Mouse (Mus musculus) embryo, embryonic 10.5 days (tissue): ENCODE measurements at regions not wholly inside any gene's neighbourhood (a gene's known extent, or its start where the extent isn't known, plus 50 kb on each side); places are given as distances from the start of the nearest gene placed in this dataset.

ENCODE experiments used
- DNase-seq: peaks from one replicate; pipeline ENCODE4 v3.0.0-alpha.2; 2015; ENCODE audit warnings: low spot score

- no peak for DNase-seq
Observed at GRCm38 (mm10) chr3:50761766-50762165, 318.4 kb upstream of the Slc7a11 start.

GRCm38 (mm10) chr3:50758106-50758505 lies 314.7 kb upstream of the Slc7a11 start:
- DNase-seq, result no peak

- no peak for DNase-seq
Observed at GRCm38 (mm10) chr3:50737173-50737572, 293.8 kb upstream of the Slc7a11 start.

GRCm38 (mm10) chr3:50719035-50719434 lies 275.6 kb upstream of the Slc7a11 start:
- no peak for DNase-seq

GRCm38 (mm10) chr3:50713463-50713862 lies 270.0 kb upstream of the Slc7a11 start:
- DNase-seq, result no peak

- peak; percentile 47 for DNase-seq
Observed at GRCm38 (mm10) chr3:50709415-50709989, 266.1 kb upstream of the Slc7a11 start.

GRCm38 (mm10) chr3:50706707-50707106 lies 263.3 kb upstream of the Slc7a11 start:
- no peak for DNase-seq

GRCm38 (mm10) chr3:50694904-50695680 lies 251.7 kb upstream of the Slc7a11 start:
- no peak for DNase-seq

- peak; percentile 8 for DNase-seq
Observed at GRCm38 (mm10) chr3:50694497-50694896, 251.1 kb upstream of the Slc7a11 start.

GRCm38 (mm10) chr3:50692306-50692705 lies 248.9 kb upstream of the Slc7a11 start:
- DNase-seq, result no peak

GRCm38 (mm10) chr3:50690750-50691149 lies 247.3 kb upstream of the Slc7a11 start:
- no peak for DNase-seq

- DNase-seq, result no peak
Observed at GRCm38 (mm10) chr3:50689375-50689774, 246.0 kb upstream of the Slc7a11 start.

- DNase-seq, result no peak
Observed at GRCm38 (mm10) chr3:50687755-50688154, 244.3 kb upstream of the Slc7a11 start.

- no peak for DNase-seq
Observed at GRCm38 (mm10) chr3:50678611-50678988, 235.2 kb upstream of the Slc7a11 start.

GRCm38 (mm10) chr3:50677953-50678610 lies 234.7 kb upstream of the Slc7a11 start:
- peak; percentile 45 for DNase-seq

GRCm38 (mm10) chr3:50675769-50676168 lies 232.4 kb upstream of the Slc7a11 start:
- no peak for DNase-seq

GRCm38 (mm10) chr3:50674860-50675566 lies 231.6 kb upstream of the Slc7a11 start:
- DNase-seq, result no peak

GRCm38 (mm10) chr3:50665316-50665715 lies 221.9 kb upstream of the Slc7a11 start:
- no peak for DNase-seq

- DNase-seq, result no peak
Observed at GRCm38 (mm10) chr3:50660966-50661365, 217.6 kb upstream of the Slc7a11 start.

- DNase-seq, result no peak
Observed at GRCm38 (mm10) chr3:50660566-50660965, 217.2 kb upstream of the Slc7a11 start.

GRCm38 (mm10) chr3:50657890-50658289 lies 214.5 kb upstream of the Slc7a11 start:
- no peak for DNase-seq

- no peak for DNase-seq
Observed at GRCm38 (mm10) chr3:50654441-50654840, 211.0 kb upstream of the Slc7a11 start.

GRCm38 (mm10) chr3:50652265-50652664 lies 208.9 kb upstream of the Slc7a11 start:
- no peak for DNase-seq
